Mouse (Mus musculus) kidney, adult 2 months (tissue): Measurements from ENCODE around the gene Fbxw2.
"Not testable (repeated sequence)": the region's sequence is repeated elsewhere in the genome, so short reads cannot be mapped to it uniquely, and the experiment has no call there.

ENCODE experiments used
- CTCF ChIP-seq: fragments of 200-500 bp; conservative IDR thresholded peaks from 2 replicates; pipeline ENCODE4 v1.5.1; 2011; ENCODE audit warnings: low read depth, mild to moderate bottlenecking, control low read depth, low read length, moderate library complexity, mixed read lengths; ENCODE audit not compliant: insufficient read depth, insufficient read length
- POLR2A ChIP-seq: fragments of 200-500 bp; IDR thresholded peaks from one replicate; pipeline ENCODE4 v1.6.1; 2011; ENCODE audit warnings: low read depth, low read length, control low read depth

- not testable (repeated sequence) for TF ChIP-seq CTCF, POLR2A
Measured at GRCm38 (mm10) chr2:34792543-34792942, 33.6 kb downstream of the Fbxw2 start.
